Mouse (Mus musculus): ENCODE measurements around the gene Asic3.

Asic3 gene

DNA sequence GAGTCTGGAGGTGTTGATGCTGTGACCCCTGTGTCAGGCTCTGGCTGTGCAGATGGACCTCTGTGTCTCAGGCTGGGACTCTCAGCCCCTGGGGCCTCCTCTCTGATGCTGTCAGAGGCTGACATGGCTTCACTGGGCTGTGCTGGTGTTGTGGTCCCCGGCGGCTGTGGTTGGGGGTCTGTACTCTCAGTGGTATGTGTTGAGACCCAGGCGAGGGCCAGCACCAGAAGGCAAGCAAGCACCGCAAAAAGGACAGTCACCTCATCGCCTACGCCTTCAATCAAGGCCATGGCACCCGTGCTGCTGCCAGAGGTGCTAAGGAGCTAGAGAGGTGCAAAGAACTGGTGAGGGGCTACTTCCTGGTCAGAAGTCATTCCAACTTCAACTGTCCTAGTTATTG is 33.4 kb downstream of the Asic3 start:
- no peak for DNase-seq (ENCODE audit: extremely low read depth, low read depth)

DNA sequence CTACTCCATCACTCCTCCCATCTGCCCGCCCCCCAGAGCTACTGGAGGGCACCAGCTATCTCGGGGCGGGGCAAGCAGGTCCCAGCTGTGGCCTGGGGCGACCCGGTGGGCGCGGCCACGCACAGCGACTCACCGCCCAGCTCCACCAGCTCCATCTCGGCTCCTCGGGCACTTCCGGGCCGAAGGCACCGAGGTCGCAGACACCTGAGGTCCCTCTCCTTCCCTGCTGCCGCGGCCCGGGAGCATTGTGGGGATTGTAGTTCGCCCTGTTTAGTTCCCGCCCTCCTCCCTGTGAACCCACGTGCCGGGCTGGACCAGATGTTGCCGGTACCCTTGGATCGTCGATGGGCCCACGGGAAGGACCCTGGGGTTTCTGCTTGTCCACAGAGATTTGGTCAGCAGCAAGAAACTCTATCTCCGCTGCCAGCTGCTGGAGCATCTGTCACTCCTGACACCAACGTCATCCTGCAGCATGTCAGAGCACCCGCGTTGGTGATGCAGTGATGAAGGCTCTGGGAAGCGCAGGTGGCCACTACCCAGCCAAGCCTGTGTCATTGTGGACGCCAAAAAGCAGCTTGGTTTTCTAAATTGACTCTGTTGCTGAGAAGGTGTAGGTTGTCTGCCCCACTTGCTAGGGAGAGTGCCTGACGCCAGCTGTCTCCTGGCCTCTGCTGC is 34.6 kb downstream of the Asic3 start, which contains the start of gene Tmub1:
Gene Tmub1, minus strand, starts transcription at position 231 of the 675 bp plus-strand sequence.
- DNase-seq (ENCODE audit: extremely low read depth, low read depth): peak; percentile 88

- DNase-seq (ENCODE audit: extremely low read depth, low read depth): peak; percentile 81
These were observed 38.3 kb downstream of the Asic3 start for GRCm38 (mm10) chr5:24451264-24452029.

GRCm38 (mm10) chr5:24452030-24452690 is 39.0 kb downstream of the Asic3 start, which contains the start of gene Agap3:
Gene Agap3 (plus strand): TSS chr5:24452177.
- DNase-seq (ENCODE audit: extremely low read depth, low read depth): no peak

DNA sequence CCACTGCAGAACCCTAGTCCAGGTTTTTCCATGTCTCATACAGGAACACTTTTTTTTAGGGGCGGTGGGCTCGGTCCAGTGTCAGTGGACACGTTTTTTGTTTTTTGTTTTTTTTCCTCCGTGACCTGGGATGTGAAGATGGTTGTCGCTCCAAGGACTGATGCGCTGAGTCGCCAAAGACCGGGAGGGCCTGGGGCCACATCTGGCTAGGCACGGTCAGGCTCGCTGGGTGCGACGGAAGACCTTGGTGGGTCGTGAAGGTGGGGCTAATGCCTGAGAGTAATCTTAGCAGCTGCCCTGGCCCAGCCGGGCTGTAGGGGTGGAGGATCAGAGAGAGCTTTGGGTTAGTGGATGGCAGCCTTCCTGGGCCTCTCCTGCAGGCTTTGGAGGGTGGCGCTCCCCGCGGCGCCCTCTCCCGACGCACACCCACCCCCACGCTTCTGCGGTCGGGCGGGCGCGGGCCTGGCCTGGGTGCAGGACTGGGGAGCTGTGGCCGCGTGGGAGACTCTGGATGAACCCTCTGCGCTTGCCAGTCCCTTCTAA is 39.6 kb downstream of the Asic3 start:
- no peak for DNase-seq (ENCODE audit: extremely low read depth, low read depth)

- no peak for DNase-seq (ENCODE audit: extremely low read depth, low read depth)
These were observed 40.2 kb downstream of the Asic3 start for GRCm38 (mm10) chr5:24453283-24453984.

- no peak for DNase-seq (ENCODE audit: extremely low read depth, low read depth)
These were observed 40.8 kb downstream of the Asic3 start for GRCm38 (mm10) chr5:24453985-24454303.

- no peak for DNase-seq (ENCODE audit: extremely low read depth, low read depth)
These were observed 41.9 kb downstream of the Asic3 start for GRCm38 (mm10) chr5:24455076-24455475.

DNA sequence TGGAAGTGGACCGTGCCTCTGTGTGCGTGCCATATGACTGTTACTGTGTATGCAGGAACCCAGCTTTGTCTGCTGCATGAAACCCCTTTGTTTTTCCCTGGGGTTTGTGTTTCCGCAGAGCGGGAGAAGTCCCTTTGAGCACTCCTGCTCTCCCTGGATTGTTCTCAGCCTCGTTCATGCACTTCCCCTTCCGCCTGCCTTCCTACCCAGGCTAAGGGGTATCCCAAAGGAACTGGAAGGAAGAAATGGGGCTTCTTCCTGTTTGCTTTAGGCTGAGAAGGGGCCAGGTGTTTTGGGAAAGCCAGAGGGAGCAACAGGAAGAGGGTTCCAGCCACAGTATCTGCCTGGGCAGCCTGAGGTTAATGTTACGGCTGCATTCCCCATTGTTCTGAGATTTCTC is 42.4 kb downstream of the Asic3 start:
- no peak for DNase-seq (ENCODE audit: extremely low read depth, low read depth)

GRCm38 (mm10) chr5:24466762-24467161 is 53.6 kb downstream of the Asic3 start:
- no peak for DNase-seq (ENCODE audit: extremely low read depth, low read depth)

Measured in MEL-GATA-1-ER (cell line).